Mouse (Mus musculus): ENCODE data around the gene Ncoa4. TPM values are rescaled to one million over a fixed set of nuclear protein-coding genes. Genes with fewer than 3 reads are reported as not detected.
"Not testable (repeated sequence)": the region's sequence is repeated elsewhere in the genome, so short reads cannot be mapped to it uniquely, and the experiment has no call there.

Ncoa4 gene
- polyA plus RNA-seq, 1 experiment from 2014 or later: 112 TPM

DNA sequence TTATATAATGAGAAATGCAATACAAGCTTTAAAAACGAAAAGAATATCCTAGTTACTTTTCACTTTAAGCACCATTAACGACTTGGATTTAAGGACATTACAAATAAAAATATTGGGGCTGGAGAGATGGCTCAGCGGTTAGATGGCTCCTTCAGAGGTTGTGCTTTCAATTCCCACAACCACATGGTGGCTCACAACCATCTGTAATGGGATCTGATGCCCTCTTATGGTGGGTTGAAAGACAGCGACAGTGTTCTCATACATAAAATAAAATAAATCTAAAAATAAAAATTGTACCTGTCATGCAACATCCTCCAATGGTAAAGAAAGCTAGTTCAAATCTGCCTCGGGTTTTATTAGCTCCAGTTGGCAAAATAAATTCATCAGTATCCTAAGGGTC, 33.9 kb downstream of the Ncoa4 start:
- H3K36me3 ChIP-seq (ENCODE audit: control insufficient read depth, insufficient read depth, low read length): peaks cover 78% of the 10 kb centered on the region
- DNase-seq (ENCODE audit: low spot score); H3K4me3 ChIP-seq (ENCODE audit: low read depth, low read length); H3K4me1 ChIP-seq (ENCODE audit: control insufficient read depth, insufficient read depth, low read length); H3K9me3 ChIP-seq (ENCODE audit: control insufficient read depth, low read length); H3K27me3 ChIP-seq (replicated peaks; ENCODE audit: control insufficient read depth, insufficient read depth, low read length); H3K27ac ChIP-seq (replicated peaks; ENCODE audit: low read depth, low read length); ATAC-seq (ENCODE audit: low read depth); H3K4me2 ChIP-seq (ENCODE audit: low read depth, low read length); H3K9ac ChIP-seq (ENCODE audit: low read depth, low read length): not testable (repeated sequence)
- WGBS: 78% methylated on average over 5 of the region's 5 CpGs

DNA sequence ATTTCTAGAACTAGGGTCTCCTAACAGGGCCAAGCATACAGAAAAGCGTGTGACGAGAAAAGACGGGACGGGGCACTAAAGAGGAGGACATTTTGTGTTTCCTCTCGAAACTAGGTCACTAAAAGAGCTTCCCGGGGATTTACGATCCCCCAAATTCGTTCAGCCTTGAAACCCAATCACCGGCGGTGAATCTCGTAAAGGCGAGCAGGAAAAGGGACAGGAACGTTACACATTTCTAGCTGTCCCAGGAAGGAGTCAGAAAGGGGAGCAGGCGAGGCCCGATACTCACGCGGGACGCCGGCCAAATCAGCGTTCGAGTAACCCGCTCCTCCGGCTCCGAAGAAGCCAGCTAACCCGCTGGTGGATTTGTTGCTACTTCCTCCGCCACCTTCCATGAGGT, 41.7 kb downstream of the Ncoa4 start:
- WGBS: 0% methylated on average over 21 of the region's 26 CpGs
- ATAC-seq (ENCODE audit: low read depth) (peak; percentile 61), DNase-seq (ENCODE audit: low spot score) (peak; percentile 12)
- peaks cover 18% of the 10 kb centered on the region for H3K4me1 ChIP-seq (ENCODE audit: control insufficient read depth, insufficient read depth, low read length)
- H3K36me3 ChIP-seq (ENCODE audit: control insufficient read depth, insufficient read depth, low read length): peaks cover 28% of the 10 kb centered on the region
- peak overlapping the region; percentile 58; the same call in 1 of the 2 replicates for H3K27ac ChIP-seq (replicated peaks; ENCODE audit: low read depth, low read length)
- no peaks in the 10 kb centered on the region for H3K27me3 ChIP-seq (replicated peaks; ENCODE audit: control insufficient read depth, insufficient read depth, low read length)
- H3K4me3 ChIP-seq (ENCODE audit: low read depth, low read length): peak overlapping the region; percentile 98
- H3K9ac ChIP-seq (ENCODE audit: low read depth, low read length): peak overlapping the region; percentile 92
- no peaks in the 10 kb centered on the region for H3K9me3 ChIP-seq (ENCODE audit: control insufficient read depth, low read length)
- peak overlapping the region; percentile 80 for H3K4me2 ChIP-seq (ENCODE audit: low read depth, low read length)

DNA sequence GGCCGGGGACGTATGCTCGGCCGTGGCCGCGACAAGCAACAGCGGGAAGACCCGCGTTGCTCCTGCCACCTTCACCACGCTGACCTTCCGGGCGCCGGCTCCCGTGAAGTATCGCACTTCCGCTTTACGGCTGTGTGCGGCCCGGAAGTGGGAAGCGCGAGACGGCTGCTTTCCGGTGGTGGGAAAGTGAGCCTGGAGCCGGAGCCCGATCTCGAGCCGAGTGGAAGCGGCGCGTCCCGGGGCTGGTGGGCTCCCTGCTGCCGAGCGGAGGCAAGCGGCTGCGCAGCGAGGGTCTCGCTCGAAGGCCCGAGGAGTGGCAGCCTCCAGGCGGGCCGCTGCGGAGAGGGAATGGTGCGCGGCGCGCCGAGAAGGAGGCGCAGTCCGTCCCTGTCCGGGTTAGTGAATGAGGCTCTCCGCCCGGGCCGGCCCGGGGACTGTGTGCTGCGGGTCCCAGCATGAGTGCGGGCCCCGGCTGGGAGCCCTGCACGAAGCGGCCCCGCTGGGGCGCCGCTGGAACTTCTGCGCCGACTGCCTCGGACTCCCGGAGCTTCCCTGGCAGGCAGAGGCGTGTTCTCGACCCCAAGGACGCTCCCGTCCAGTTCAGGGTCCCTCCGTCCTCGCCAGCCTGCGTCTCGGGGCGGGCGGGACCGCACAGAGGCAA, 42.3 kb downstream of the Ncoa4 start, which contains the start of the genes Timm23 and Parg:
Gene Timm23 (minus strand): TSS at position 108 of the 661 bp plus-strand sequence.
Gene Parg (plus strand): TSS at position 159 of the 661 bp plus-strand sequence.
- peak within 1 kb of the TSS; percentile 68 for H3K27ac ChIP-seq (replicated peaks; ENCODE audit: low read depth, low read length)

DNA sequence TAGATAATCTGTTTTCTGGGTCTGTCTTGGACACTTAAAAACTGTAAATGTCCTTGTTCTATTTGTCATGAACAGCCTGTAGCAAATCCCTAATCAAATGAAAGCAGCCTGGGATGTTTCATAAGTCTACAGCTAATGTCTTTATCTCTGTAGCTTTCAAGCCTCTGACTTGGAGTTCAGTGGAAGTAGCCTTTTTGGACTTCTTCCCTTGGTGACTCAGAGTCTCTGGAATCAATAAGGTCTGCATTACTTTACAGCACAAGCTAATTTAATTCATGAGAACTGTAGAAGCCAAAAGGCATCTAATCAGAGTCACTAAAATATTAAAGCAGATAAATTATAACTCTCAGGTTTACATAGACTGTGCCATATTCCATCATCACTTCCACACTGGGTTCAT, 66.9 kb downstream of the Ncoa4 start:
- Histone ChIP-seq H3K36me3 (ENCODE audit: control insufficient read depth, insufficient read depth, low read length) (peaks cover 5% of the 10 kb centered on the region; the same call in 1 of the 2 replicates), H3K9ac (ENCODE audit: low read depth, low read length) (no peak overlapping the region), H3K4me1 (ENCODE audit: control insufficient read depth, insufficient read depth, low read length) (no peaks in the 10 kb centered on the region), H3K27ac (replicated peaks; ENCODE audit: low read depth, low read length) (no peak overlapping the region), H3K9me3 (ENCODE audit: control insufficient read depth, low read length) (no peaks in the 10 kb centered on the region), H3K4me2 (ENCODE audit: low read depth, low read length) (no peak overlapping the region), H3K4me3 (ENCODE audit: low read depth, low read length) (no peak overlapping the region), H3K27me3 (replicated peaks; ENCODE audit: control insufficient read depth, insufficient read depth, low read length) (no peaks in the 10 kb centered on the region)
- no peak for DNase-seq (ENCODE audit: low spot score)
- ATAC-seq (ENCODE audit: low read depth): no peak

More for the DNA sequence above, 42.3 kb downstream of the Ncoa4 start, which contains the start of the genes Timm23 and Parg:
- H3K9me3 ChIP-seq (ENCODE audit: control insufficient read depth, low read length): no peaks in the 10 kb centered on the region
- H3K4me2 ChIP-seq (ENCODE audit: low read depth, low read length): peak within 1 kb of the TSS; percentile 87
- H3K4me1 ChIP-seq (ENCODE audit: control insufficient read depth, insufficient read depth, low read length): peaks cover 18% of the 10 kb centered on the region
- WGBS: under 1% methylated on average over 33 of the region's 77 CpGs
- H3K27me3 ChIP-seq (replicated peaks; ENCODE audit: control insufficient read depth, insufficient read depth, low read length): no peaks in the 10 kb centered on the region
- peak; percentile 95 for DNase-seq (ENCODE audit: low spot score)
- H3K9ac ChIP-seq (ENCODE audit: low read depth, low read length): peak within 1 kb of the TSS; percentile 92
- H3K4me3 ChIP-seq (ENCODE audit: low read depth, low read length): peak within 1 kb of the TSS; percentile 98
- peak; percentile 96 for ATAC-seq (ENCODE audit: low read depth)
- H3K36me3 ChIP-seq (ENCODE audit: control insufficient read depth, insufficient read depth, low read length): peaks cover 23% of the 10 kb centered on the region

DNA sequence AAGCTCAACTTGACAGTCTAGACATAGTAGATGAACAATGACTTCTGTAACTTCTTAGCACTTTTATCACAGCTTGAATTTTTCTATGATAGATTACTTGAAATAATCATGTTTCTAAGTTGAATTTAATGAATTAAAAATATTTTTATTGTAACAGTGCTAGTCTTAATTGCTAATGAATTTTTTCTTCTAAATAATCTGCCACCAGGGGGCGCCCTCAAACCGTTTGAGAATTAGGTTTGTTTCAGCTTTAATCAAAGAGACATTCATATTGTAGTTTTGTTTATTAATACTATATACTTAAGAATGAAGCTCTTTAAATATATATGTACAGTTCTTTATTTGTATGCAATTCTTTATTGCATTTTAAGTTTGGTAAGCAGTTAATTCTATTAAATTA, 69.3 kb downstream of the Ncoa4 start:
- no peaks in the 10 kb centered on the region for H3K9me3 ChIP-seq (ENCODE audit: control insufficient read depth, low read length)
- H3K4me3 ChIP-seq (ENCODE audit: low read depth, low read length): no peak overlapping the region
- no peaks in the 10 kb centered on the region for H3K27me3 ChIP-seq (replicated peaks; ENCODE audit: control insufficient read depth, insufficient read depth, low read length)
- H3K27ac ChIP-seq (replicated peaks; ENCODE audit: low read depth, low read length): no peak overlapping the region
- H3K4me2 ChIP-seq (ENCODE audit: low read depth, low read length): no peak overlapping the region
- DNase-seq (ENCODE audit: low spot score) (peak; percentile 57), ATAC-seq (ENCODE audit: low read depth) (no peak)
- no peaks in the 10 kb centered on the region for H3K4me1 ChIP-seq (ENCODE audit: control insufficient read depth, insufficient read depth, low read length)
- H3K9ac ChIP-seq (ENCODE audit: low read depth, low read length): no peak overlapping the region
- WGBS: 2% methylated on average over 2 of the region's 2 CpGs
- peaks cover 8% of the 10 kb centered on the region; the same call in 1 of the 2 replicates for H3K36me3 ChIP-seq (ENCODE audit: control insufficient read depth, insufficient read depth, low read length)

Other genes starting within 250 kb of the Ncoa4 start
- gene Galnt15, start 130.9 kb upstream of the Ncoa4 start, polyA plus RNA-seq (2014; fragmentation: Nextera tagmentation; extraction: Ambion mirVana): 0.36 and 0.50 TPM in 2 replicates
- gene Oxnad1, start 74.5 kb upstream of the Ncoa4 start, polyA plus RNA-seq (2014; fragmentation: Nextera tagmentation; extraction: Ambion mirVana): 14.2 and 14.8 TPM in 2 replicates
- 86.7 and 100 TPM in 2 replicates for gene Dph3, start 74.1 kb upstream of the Ncoa4 start, polyA plus RNA-seq (2014; fragmentation: Nextera tagmentation; extraction: Ambion mirVana)
- not detected in 2 replicates for gene Msmb, start 17.8 kb upstream of the Ncoa4 start, polyA plus RNA-seq (2014; fragmentation: Nextera tagmentation; extraction: Ambion mirVana)
- gene Timm23, start 42.0 kb downstream of the Ncoa4 start, polyA plus RNA-seq (2014; fragmentation: Nextera tagmentation; extraction: Ambion mirVana): 298 and 302 TPM in 2 replicates
- gene Parg, start 42.1 kb downstream of the Ncoa4 start, polyA plus RNA-seq (2014; fragmentation: Nextera tagmentation; extraction: Ambion mirVana): 45.2 and 46.0 TPM in 2 replicates
- 9.5 and 10.5 TPM in 2 replicates for gene Ogdhl, start 162.2 kb downstream of the Ncoa4 start, polyA plus RNA-seq (2014; fragmentation: Nextera tagmentation; extraction: Ambion mirVana)
- gene 1700024G13Rik, start 228.5 kb downstream of the Ncoa4 start, polyA plus RNA-seq (2014; fragmentation: Nextera tagmentation; extraction: Ambion mirVana): 1.2 TPM in 1 of 2 replicates, not detected in the other

All from embryonic facial prominence, embryonic 14.5 days (tissue).